Mouse (Mus musculus) lung, postnatal 4 days (tissue): ENCODE measurements around the gene Cptp.

Experiments used
- DNase-seq, 2 experiments: peaks; one replicate each; pipeline ENCODE4 v3.0.0; 2021

Gene Cptp

DNA sequence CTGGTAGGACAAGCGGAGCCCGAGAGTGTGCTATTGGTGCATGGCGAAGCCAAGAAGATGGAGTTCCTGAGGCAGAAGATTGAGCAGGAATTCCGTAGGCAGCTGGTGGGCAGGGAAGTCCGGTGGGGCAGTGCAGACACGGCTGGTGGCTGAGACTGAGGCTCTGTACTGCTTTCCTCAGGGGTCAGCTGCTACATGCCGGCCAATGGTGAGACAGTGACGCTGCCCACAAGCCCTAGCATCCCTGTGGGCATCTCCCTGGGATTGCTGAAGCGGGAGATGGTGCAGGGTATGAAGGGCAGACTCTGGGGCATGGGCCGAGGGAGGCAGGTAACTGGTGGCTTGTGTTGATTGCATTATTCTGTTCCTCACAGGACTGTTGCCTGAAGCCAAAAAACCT is 18.4 kb upstream of the Cptp start:
- peak in 1 of 2 experiments; percentile 21 for DNase-seq

DNA sequence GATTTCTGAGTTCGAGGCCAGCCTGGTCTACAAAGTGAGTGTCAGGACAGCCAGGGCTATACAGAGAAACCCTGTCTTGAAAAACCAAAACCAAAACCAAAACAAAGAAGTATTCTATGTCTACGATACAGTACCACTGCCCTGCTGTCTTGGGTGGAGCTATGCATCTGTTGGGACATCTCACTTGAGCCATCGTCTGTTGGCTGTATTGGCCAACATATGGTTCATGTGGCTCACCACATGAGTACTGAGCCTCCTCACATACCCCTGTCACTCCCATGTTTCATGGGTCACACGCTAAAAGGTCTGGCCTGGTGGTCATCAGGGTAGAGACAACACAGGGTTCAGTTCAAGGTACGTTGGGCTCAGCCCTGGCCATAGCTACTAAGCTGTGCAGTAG is 17.1 kb upstream of the Cptp start:
- peak in 1 of 2 experiments; percentile 17 for DNase-seq

DNA sequence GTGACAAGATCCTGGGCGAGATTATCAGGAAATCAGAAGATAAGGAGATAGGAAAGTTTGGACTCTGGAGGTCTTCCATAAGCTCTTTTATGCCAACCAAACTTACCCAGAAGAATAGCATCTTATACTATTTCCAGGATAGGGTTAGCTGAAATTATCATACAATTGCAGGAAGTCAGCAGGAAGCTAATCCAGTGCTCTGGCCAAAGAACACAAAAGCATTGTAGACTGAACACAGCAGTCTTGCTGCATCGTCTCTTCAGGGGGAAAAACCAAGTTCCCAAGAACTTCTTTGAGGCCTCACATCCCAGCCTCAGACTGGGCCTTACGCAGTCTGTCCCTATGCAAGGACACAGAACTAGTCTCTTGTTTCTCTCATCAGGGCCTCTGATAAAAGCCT is 14.3 kb upstream of the Cptp start:
- DNase-seq, result no peak

DNA sequence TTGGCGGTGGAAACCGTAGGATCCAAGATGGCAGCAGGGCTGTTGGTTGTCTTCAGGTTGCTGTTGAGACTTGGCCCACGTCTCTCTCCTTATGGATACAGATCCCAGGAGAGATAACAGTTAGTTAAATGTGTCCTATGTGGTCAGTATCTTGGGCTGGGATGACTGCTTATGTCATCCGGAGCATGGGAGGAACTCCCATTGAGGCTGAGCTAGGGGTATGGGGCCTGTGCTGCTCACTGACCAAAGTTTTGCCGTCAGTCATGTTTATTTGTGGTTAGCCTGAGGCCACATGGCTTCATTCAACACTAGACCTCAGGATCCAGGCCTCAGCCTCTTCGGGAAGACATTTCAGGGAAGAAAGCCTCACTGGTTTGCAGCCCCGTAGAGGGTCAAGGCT is 2.2 kb upstream of the Cptp start:
- DNase-seq, result no peak

DNA sequence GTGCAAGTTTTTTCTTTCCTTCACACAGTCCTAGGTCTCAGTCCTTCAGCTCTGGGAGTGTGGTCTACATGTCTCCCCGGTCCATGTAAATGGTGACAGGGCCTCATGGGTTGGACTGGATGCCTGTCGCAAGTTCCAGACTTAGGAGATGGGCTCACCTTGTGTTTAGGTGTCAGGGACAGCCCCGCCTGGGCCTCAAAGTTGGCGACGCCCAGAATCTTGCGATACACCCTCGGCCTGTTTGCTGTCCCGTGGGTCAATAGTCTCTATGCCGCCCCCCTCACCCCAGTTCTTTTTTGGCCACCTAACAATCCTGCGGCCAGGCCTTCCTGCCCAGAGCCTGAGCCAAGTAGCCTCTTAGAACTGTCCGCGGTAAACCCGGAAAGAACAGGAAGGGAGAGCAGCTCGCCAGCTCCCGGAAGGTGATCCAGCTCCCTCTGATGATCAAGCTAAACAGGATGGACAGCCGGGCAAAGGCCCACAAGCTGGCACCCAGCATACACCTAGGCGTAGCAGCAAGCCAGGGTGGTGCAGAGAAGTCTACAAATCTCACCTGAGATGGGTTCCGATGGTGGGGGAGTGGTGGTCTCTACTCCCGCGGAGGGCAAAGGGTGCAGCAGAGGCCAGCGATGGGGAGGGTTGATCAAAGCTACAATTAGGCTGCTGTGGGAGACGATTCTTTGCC is 484 bp downstream of the Cptp start:
- DNase-seq, result peak; percentile 25 to 46

DNA sequence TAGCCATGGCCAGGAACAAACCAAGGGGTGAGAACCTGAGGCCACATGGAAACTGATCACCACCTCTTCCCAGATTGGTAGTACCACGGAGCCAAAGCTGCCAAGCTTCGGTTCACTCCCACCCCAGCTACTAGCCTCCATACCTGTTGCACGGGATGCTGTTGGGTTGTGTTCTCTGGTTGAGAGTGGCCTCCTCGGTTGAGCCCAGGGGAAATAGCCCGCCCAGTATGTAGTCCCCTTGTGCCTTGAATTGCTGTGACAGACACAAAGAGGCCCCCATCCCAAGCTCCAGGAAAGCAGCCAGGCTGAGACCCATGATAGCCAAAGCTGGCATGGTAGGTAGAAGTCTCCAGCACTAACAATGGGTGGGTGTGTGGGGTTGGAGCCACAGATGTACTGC is 6.2 kb downstream of the Cptp start, which contains the start of gene Tas1r3:
Gene Tas1r3, minus strand, starts transcription at position 362 of the 400 bp plus-strand sequence.
- peak in 1 of 2 experiments; percentile 17 for DNase-seq

DNA sequence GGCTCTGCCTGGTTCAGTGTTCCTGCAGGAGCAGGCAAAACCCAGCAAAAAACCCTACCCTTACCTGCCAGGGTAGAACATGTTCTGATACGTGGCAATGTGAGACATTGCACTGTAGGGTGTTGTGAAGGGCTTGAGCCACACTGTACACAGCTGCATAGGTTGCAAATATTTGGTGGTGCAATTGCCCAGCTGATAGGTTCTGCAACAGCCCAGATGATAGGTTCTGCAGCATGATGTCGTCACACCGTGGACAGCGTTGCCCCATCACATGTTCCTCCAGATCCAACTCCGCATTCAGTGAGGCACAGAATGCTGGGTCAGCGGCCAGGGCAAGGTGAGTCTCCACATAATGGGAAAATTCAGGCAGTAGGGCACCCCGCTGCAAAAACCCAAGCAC is 7.5 kb downstream of the Cptp start:
- DNase-seq, result peak; percentile 26 to 34

DNA sequence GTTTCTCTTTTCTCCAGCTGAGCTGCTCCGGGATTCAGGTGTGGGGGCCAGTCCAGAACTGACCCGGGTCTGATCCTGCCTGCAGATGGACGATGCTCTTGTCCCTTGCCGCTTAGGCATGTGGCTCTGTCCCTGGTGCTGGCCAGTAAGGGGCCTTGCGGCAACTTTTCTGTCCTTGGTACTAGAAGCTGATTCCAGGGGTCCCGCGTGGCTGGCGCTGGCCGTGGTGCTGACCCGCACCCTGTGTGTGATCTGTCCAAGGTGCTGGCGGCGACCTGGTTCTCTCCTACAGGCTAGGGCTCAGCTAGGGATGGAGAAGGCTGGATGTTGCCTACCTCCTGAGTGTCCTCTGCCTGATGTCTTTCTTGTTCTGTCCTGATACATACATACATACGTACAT is 9.9 kb downstream of the Cptp start:
- DNase-seq, result peak; percentile 76 to 77

DNA sequence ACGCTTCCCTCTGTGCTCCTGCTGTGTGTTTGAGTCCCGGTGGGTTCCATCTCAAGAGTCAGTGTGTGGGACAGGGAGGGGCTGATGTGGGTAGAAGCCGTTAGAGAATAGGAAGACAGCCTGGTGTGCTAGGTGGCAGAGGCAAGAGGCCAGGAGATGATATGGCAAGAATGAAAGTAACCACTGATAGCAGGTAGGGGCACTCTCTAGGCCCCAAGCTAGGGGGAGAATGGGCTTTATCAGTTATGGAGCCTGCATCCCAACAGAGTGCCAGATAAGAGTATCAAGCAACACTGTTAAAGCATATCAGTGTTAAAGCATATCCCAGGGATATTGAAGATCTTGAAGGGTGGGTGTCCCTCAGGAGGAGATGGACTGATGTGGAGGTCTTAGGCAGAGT is 12.4 kb downstream of the Cptp start:
- DNase-seq, result no peak

DNA sequence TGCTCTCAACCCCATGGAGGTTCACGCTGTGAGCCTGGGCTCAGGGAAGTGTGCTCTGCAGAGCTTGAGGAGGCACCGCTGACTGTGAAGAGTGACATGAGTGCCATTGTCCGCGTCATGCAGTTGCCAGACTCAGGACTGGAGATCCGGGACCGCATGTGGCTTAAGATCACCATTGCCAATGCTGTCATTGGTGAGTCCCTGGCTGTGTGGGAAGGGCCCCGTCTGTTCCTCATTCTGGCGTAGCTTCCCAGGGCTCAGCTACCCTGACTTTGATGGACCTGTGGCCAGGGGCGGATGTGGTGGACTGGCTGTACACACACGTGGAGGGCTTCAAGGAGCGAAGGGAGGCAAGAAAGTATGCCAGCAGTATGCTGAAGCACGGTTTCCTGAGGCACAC is 13.2 kb downstream of the Cptp start:
- DNase-seq, result peak in 1 of 2 experiments; percentile 18

DNA sequence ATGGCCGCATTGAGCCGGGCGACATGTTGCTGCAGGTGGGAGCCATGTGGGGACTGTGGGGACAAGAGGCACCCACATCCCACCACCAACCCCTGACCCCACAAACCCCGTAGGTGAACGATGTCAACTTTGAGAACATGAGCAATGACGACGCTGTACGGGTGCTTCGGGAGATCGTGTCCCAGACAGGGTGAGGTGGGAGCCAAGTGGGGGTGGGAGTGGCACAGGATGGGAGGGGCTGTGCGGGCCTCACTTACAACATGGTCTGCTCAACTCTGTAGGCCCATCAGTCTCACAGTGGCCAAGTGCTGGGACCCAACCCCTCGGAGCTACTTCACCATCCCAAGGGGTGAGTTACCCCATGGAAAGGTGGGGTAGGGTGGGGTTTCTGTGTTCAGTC is 14.2 kb downstream of the Cptp start:
- no peak for DNase-seq

DNA sequence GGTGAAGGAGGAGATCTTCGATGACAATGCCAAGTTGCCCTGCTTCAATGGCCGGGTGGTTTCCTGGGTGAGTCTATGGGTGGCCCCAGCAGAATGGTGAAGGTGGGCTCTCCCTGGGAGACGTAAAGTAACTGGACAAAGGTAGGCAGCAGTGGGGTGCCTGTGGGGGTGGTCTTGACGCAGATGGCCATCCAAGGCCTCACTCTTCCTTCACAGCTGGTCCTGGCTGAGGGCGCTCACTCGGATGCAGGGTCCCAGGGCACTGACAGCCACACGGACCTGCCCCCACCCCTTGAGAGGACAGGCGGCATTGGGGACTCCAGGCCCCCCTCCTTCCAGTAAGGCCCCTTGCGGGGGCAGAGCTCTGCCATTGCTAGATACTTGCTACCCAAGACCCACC is 15.8 kb downstream of the Cptp start:
- peak in 1 of 2 experiments; percentile 21 for DNase-seq

DNA sequence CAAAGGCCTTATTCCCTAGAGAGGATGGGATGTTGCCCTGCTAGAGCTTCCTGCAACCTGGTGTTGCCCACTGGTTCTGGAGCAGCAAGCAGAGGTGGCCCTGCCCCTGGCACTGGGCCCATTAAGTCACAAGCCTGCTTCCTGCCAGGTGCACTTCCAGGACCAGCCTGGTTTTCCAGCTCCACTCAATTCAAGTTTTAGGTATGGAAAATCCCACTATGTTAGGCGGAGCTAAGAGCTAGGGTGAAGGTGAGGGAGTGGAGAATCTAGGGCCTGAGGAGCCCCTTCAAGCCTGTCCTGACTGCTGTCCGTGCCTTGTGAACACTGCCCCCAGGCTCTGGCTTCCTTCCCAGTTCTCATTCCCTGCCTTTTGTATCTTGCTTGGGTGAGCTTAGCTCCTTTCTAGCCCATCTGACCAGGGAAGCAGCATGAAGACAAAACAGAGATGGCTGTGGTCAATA is 17.3 kb downstream of the Cptp start:
- peak; percentile 28 to 62 for DNase-seq

DNA sequence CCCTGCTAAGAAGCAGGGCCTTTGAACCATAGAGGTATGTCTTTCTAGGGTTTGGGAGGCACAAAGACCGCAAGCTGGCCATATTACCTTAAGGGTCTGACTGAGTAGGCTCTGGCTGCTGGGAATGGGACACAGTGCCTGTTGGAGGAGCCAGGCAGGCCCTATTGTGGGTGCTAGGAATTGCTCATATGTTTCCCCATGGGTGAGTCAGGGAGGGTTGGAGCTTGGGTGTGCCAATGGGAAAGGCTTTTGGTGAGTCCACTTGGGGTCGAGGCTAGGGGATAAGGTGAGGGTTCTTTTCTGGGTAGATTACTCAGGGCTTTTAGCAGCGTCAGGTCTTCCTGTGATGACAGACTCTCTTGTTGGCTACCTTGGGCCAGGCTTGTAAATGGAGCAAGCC is 17.9 kb downstream of the Cptp start:
- no peak for DNase-seq

DNA sequence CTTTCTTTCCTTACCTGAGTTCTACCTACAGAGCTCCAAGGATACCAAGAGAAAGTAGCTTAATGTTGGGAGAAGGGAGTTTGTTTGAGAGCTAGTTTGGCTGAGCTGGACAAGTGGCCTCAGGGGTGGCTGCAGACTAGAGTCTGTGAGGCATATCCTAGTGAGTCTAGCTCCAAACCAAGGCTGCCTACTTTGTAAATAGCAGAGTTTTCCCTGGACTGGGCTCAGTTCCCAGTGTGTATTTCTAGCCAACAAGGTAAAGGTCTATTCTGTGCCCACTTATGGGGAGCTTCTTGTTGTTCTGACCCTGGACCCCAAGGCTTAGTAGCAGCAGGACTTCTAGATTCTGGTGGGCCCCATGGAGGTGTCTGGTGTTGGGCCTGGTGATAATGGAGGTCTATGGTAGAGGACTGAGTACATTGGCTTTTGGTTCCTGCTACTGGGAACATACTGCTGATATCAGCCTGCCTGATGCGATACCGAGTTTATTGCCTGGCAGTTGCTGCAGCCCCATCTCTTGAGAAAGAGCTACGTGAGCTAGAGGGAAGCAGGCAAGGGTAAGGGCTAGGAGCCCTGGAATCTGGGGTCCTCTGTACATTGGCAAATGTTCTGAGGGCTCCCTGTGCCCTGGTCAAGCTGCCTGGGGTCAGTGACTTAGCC is 19.3 kb downstream of the Cptp start:
- no peak for DNase-seq

DNA sequence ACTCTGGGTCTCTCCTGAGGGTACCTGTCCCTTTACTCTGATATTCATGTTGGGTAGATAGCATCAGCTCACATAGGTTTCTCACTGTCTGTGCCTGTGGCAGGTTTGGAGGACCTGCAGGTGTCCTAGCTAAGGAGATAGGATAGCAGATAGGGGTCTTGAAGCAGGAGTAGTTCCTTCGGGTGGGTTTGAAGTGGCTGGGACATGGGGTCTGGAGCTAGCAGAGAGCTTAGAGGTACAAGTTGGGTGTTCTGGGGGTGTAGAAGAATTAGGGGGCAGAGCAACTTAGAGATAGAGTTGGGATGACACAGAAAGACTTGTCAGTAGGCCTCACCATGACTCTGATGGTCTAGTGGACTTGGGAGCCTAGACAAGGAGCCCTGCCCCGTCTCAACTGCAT is 19.8 kb downstream of the Cptp start:
- DNase-seq, result no peak

DNA sequence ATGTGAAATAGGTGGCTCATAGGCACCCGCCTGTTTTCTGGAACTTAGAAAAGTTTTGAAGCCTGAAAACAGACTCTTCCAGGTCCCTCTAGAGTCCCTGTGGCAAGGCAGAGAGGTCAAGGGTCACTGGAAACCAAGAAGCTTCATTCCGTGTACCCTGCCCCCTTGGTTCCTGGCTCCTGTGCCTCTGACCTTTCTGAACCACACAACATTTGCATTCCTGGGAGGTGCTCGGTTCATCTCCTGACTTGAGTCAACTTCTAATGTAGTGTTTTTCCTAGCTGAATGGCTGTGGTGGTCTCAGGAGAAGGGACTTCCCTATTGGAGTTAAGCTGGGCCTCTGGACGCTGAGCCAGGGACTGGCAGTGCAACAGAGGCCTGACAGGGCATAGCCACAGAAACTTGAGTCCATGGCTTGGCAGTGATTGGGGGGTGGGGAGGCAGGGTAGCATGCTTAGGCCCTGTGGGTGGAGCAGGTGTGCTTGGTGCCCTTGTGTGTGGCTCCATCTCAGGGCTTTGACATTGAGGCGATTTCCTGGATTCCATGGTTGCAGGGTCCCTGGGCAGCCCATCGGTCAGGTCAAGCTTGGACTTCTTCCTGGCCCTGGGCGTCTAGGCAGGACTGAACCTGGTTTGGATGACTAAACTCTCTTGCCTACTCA is 20.7 kb downstream of the Cptp start:
- DNase-seq, result peak in 1 of 2 experiments; percentile 20

DNA sequence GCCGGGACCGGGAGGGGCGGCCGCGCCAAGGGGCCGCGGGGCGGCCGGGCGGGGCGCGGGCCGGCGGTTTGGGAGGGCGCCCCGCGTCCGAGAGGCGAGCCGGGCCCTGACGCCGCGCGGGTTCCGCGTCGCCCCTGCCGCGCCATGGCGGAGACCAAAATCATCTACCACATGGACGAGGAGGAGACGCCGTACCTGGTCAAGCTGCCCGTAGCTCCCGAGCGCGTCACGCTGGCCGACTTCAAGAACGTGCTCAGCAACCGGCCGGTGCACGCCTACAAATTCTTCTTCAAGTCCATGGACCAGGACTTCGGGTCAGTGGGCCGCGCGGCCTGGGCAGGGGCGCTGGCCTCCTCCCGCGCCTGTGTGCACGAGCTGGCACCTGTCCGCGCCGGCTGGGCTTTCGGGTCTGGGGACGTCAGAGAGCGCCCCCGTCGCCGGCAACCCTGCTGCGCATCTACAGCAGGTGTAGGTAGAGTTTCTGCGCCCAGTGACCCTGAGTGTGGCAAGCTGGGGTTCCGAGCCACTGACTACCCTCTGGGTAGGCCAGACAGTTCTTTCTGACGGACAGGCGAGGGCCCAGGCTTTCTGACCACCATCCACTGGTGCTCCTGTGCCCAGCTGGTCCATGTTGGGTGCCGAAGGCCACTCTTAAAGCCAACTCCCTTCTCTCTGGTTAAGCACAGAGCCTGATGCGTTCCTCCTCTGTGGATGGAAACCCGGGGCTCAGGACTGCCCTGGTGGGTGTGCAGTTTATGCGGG is 21.5 kb downstream of the Cptp start:
- peak in 1 of 2 experiments; percentile 57 for DNase-seq

DNA sequence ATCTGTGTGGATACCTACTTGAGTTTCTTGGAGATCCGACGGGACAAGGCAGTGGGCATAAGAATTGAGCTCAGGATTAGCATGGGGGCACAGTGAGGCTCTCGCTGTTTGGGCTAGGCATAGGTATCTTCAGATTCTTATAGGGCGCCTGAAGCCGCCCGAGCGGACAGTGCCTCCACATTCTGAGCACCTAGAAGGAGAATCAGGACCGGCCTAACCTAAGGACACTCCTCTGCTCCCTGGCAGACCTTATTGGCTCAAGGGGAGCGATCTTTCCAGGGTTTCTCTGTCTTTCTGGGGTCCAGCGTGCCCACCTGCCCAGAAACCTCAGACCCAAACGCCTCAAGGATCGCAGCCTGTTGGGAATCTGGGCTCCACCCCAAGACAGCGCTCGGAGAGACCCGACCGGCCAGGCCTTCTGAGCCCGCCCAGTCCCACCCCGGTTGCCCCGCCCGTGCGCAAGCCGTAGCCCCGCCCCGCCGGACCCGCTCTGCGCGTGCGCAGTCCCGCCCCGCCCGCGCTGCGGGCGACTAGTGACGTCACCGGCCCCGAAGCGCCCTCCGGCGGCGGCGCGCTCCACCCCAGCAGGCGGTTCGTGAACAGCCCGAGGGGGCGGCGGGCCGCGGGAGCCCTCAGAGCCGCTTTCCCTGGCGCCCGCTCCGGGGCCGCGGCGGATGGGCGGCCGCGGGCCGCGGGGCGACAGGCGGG is 22.2 kb downstream of the Cptp start, which contains the start of gene Dvl1:
Gene Dvl1, plus strand, starts transcription at position 532 of the 708 bp plus-strand sequence.
- DNase-seq, result peak; percentile 95 to 98

DNA sequence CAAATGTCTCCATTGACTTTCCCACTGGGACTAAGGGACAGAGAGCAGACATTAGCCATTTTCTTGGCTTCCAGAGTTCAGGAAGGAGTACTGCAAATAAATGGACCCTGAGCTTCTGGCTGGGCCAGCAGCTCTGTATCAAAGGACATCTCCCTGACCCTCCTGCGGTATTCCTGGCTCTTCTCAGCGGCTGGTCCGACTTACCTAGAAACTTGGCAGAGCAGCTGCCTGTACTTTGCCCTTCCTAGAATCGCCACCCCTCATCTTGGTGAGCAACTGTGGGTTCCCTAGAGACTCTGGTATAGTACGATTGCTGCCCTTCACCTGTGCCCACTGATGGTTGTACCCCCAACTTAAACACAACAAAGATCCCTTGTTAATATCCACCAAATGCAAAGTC is 26.0 kb downstream of the Cptp start:
- peak in 1 of 2 experiments; percentile 9 for DNase-seq

DNA sequence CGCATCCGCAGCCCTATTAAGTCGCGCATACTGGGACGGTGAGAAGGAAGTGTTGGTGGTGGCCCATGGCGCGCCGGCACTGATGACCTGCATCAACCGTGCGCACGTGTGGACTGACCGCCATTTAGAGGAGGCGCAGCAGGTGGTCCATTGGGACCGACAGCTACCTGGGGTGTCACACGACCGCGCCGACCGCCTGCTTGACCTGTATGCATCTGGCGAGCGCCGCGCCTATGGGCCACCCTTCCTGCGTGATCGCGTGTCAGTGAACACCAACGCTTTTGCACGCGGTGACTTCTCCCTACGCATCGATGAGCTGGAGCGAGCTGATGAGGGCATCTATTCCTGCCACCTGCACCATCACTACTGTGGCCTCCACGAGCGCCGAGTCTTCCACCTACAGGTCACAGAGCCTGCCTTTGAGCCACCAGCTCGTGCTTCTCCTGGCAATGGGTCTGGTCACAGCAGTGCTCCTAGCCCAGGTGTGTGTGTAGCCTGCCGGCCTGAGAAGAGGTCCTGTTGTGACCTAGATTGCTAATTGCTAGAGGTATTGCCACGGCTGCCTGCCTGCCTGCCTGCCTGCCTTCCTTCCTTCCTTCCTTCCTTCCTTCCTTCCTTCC is 27.5 kb downstream of the Cptp start:
- peak in 1 of 2 experiments; percentile 37 for DNase-seq

DNA sequence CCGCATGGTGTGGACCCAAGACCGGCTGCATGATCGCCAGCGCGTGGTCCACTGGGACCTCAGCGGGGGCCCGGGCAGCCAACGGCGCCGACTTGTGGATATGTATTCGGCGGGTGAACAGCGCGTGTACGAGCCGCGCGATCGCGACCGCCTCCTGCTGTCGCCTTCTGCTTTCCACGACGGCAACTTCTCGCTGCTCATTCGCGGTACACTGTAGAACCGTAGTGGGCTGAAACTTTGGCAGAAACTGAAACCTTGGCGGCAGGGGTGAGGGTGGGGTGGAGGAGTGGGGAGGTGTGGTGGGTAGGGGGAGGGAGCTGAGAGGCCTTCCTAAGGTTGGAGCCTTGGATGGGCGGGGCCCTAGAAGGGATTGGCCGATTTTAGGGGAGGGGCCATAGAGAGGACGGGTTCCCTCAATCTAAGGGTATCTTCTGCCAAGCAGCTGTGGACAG is 28.2 kb downstream of the Cptp start:
- peak; percentile 80 to 85 for DNase-seq
